Mouse (Mus musculus): Measurements from ENCODE around the gene Lipo2. TPM values are rescaled to one million over a fixed set of nuclear protein-coding genes. Genes with fewer than 3 reads are reported as not detected.
"Not testable (repeated sequence)": the region's sequence is repeated elsewhere in the genome, so short reads cannot be mapped to it uniquely, and the experiment has no call there.

Gene Lipo2
- polyA plus RNA-seq (2012; ENCODE audit: insufficient read depth, low replicate concordance) = not detected in 2 replicates

GRCm38 (mm10) chr19:33751259-33751658, at the start of gene Lipo2:
TSS of gene Lipo2 (minus strand) at chr19:33751359.
- H3K36me3 ChIP-seq (replicated peaks; ENCODE audit: low read length); H3K4me3 ChIP-seq (replicated peaks); H3K27me3 ChIP-seq (replicated peaks); H3K9me3 ChIP-seq; H3K4me1 ChIP-seq: not testable (repeated sequence)

DNA sequence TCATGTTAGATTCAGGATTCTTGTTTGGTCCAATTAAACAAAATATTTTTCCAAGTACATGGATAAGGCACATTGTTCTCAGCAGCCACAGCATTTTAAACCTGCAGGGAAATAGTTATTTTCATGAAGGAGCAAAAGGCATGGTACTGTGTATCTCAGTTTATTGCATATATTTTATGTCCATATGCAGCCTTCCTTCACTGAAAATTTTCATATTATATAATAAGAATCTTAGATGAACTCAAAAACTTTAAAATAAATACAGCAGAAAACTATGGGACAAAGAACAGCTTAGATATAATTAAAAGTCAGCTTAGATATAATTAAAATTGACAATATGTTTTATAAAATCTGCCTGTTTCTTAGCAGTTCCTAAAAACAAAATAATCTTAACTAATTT, 36.2 kb upstream of the Lipo2 start, which contains the start of gene Lipo1:
Gene Lipo1, minus strand, starts transcription at position 101 of the 400 bp plus-strand sequence.
- not testable (repeated sequence) for H3K9me3 ChIP-seq, H3K4me1 ChIP-seq

DNA sequence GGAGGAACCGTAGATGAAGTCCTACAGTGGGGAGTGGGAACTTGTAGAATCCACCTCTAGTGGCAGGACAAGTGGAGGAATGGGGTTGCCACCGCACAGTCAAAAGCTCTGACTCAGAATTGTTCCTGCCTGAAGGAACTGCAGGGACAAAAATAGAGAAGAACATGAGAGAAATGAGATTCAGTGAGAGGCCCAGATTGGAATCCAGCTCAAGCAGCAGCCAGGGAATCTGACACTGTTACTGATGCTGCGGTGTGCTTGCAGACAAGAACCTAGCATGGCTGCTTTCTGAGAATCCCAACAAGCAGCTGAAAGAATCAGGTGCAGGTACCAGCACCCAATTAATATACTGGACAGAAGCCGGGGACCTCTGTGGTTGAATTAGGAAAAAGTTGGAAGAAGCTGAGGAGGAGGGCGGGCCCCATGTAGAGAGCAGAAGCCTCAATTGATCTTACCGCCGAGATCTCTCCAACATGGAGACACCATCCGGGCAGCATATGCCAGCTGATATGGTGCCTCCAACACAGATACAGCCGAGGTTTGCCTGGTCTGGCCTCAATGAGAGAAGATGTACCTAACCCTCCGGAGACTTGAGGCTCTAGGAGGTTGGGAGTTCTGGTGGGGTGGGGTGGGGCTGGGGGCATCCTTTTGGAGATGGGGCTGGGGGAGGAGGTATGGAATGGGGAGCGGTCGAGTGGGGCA, 35.6 kb upstream of the Lipo2 start:
- no peaks in the 10 kb centered on the region for H3K9me3 ChIP-seq
- no peaks in the 10 kb centered on the region for H3K36me3 ChIP-seq (replicated peaks; ENCODE audit: low read length)
- H3K27me3 ChIP-seq (replicated peaks) = no peaks in the 10 kb centered on the region
- no peaks in the 10 kb centered on the region for H3K4me1 ChIP-seq
- H3K4me3 ChIP-seq (replicated peaks) = no peak overlapping the region
- no peak for TF ChIP-seq GATA1 (IDR thresholded peaks at IDR 0.05; ENCODE audit: borderline replicate concordance, low read length)
- TF ChIP-seq FLI1 (IDR thresholded peaks at IDR 0.05; ENCODE audit: low read length) = no peak

More for the DNA sequence above, 36.2 kb upstream of the Lipo2 start, which contains the start of gene Lipo1:
- H3K27me3 ChIP-seq (replicated peaks); H3K36me3 ChIP-seq (replicated peaks; ENCODE audit: low read length); H3K4me3 ChIP-seq (replicated peaks): not testable (repeated sequence)

GRCm38 (mm10) chr19:33761287-33762086, 10.3 kb upstream of the Lipo2 start, which contains the start of gene Lipo3:
TSS of gene Lipo3 (minus strand) at chr19:33761951.
- H3K36me3 ChIP-seq (replicated peaks; ENCODE audit: low read length); H3K4me1 ChIP-seq; H3K9me3 ChIP-seq; H3K27me3 ChIP-seq (replicated peaks); H3K4me3 ChIP-seq (replicated peaks): not testable (repeated sequence)

Other genes with a start within 250 kb of the Lipo2 start
- not detected in 2 replicates for gene Lipo4, start 233.6 kb downstream of the Lipo2 start, polyA plus RNA-seq (2012; ENCODE audit: insufficient read depth, low replicate concordance)
- not detected in 2 replicates for gene Gm8978, start 126.1 kb downstream of the Lipo2 start, polyA plus RNA-seq (2012; ENCODE audit: insufficient read depth, low replicate concordance)
- gene Lipo3, start 10.6 kb upstream of the Lipo2 start, polyA plus RNA-seq (2012; ENCODE audit: insufficient read depth, low replicate concordance) = not detected in 2 replicates
- gene Lipo1, start 36.1 kb upstream of the Lipo2 start, polyA plus RNA-seq (2012; ENCODE audit: insufficient read depth, low replicate concordance) = not detected in 2 replicates
- gene Lipf, start 209.8 kb upstream of the Lipo2 start, polyA plus RNA-seq (2012; ENCODE audit: insufficient read depth, low replicate concordance) = 1.2 TPM in 1 of 2 replicates, not detected in the other